Mouse (Mus musculus): ENCODE data around the gene Lkaaear1. TPM values are rescaled to one million over a fixed set of nuclear protein-coding genes. Genes with fewer than 3 reads are reported as not detected.

Lkaaear1 gene
- total RNA-seq, 1 experiment = not detected

GRCm38 (mm10) chr2:181685686-181686085 lies 12.6 kb downstream of the Lkaaear1 start:
- no peak overlapping the region for H3K9ac ChIP-seq (ENCODE audit: insufficient read depth, low read depth, low read length, poor library complexity, severe bottlenecking)
- H3K4me1 ChIP-seq (ENCODE audit: control insufficient read depth in 2 of 2, insufficient read depth in 2 of 2, low read length in 2 of 2, poor library complexity in 1 of 2) = no peaks in the 10 kb centered on the region
- TF ChIP-seq HCFC1 (IDR thresholded peaks at IDR 0.05; ENCODE audit: borderline replicate concordance, insufficient read depth, low read length) (no peak), CHD2 (IDR thresholded peaks at IDR 0.05; ENCODE audit: low read depth, low read length) (no peak), MAFK (IDR thresholded peaks at IDR 0.05; ENCODE audit: insufficient read depth, low read depth, low read length) (no peak), ZC3H11A (IDR thresholded peaks at IDR 0.05; ENCODE audit: borderline replicate concordance, low read depth, low read length) (no peak), ZNF384 (IDR thresholded peaks at IDR 0.05; ENCODE audit: low read depth, low read length) (no peak)
- no peaks in the 10 kb centered on the region for H3K9me3 ChIP-seq (ENCODE audit: control insufficient read depth, insufficient read depth, low read depth, low read length)
- in situ Hi-C loops (cut with MboI; ENCODE audit: low sequenced_read_pairs in 2 of 2, unreplicated experiment in 2 of 2) = no loop called here
- H3K27ac ChIP-seq (ENCODE audit: insufficient read depth, low read depth, low read length, poor library complexity, severe bottlenecking) = no peak overlapping the region
- peaks cover 14% of the 10 kb centered on the region; the same call in 1 of the 2 replicates for H3K36me3 ChIP-seq (ENCODE audit: control insufficient read depth, insufficient read depth, low read length, poor library complexity, severe bottlenecking)
- no peak for DNase-seq (ENCODE audit: low read depth, low spot score)
- no peak overlapping the region for H3K4me3 ChIP-seq (ENCODE audit: insufficient read depth in 1 of 2, low read depth in 1 of 2, low read length in 2 of 2, poor library complexity in 1 of 2, severe bottlenecking in 1 of 2)

GRCm38 (mm10) chr2:181684713-181685112 lies 13.5 kb downstream of the Lkaaear1 start:
- in situ Hi-C loops (cut with MboI; ENCODE audit: low sequenced_read_pairs in 2 of 2, unreplicated experiment in 2 of 2) = no loop called here
- peaks cover 12% of the 10 kb centered on the region; the same call in 1 of the 2 replicates for H3K36me3 ChIP-seq (ENCODE audit: control insufficient read depth, insufficient read depth, low read length, poor library complexity, severe bottlenecking)

GRCm38 (mm10) chr2:181683381-181683780 lies 14.9 kb downstream of the Lkaaear1 start:
- H3K36me3 ChIP-seq (ENCODE audit: control insufficient read depth, insufficient read depth, low read length, poor library complexity, severe bottlenecking) = peaks cover 3% of the 10 kb centered on the region; the same call in 1 of the 2 replicates
- TF ChIP-seq ZC3H11A (IDR thresholded peaks at IDR 0.05; ENCODE audit: borderline replicate concordance, low read depth, low read length) = no peak
- no peak for TF ChIP-seq MAFK (IDR thresholded peaks at IDR 0.05; ENCODE audit: insufficient read depth, low read depth, low read length)
- TF ChIP-seq ZNF384 (IDR thresholded peaks at IDR 0.05; ENCODE audit: low read depth, low read length) = no peak
- TF ChIP-seq HCFC1 (IDR thresholded peaks at IDR 0.05; ENCODE audit: borderline replicate concordance, insufficient read depth, low read length) = no peak
- no peak for TF ChIP-seq CHD2 (IDR thresholded peaks at IDR 0.05; ENCODE audit: low read depth, low read length)
- no peak for DNase-seq (ENCODE audit: low read depth, low spot score)
- no peak overlapping the region for H3K9ac ChIP-seq (ENCODE audit: insufficient read depth, low read depth, low read length, poor library complexity, severe bottlenecking)
- no peaks in the 10 kb centered on the region for H3K9me3 ChIP-seq (ENCODE audit: control insufficient read depth, insufficient read depth, low read depth, low read length)
- no peaks in the 10 kb centered on the region; a peak in 1 of 4 replicates for H3K4me1 ChIP-seq (ENCODE audit: control insufficient read depth in 2 of 2, insufficient read depth in 2 of 2, low read length in 2 of 2, poor library complexity in 1 of 2)
- in situ Hi-C loops (cut with MboI; ENCODE audit: low sequenced_read_pairs in 2 of 2, unreplicated experiment in 2 of 2) = no loop called here
- no peak overlapping the region for H3K27ac ChIP-seq (ENCODE audit: insufficient read depth, low read depth, low read length, poor library complexity, severe bottlenecking)
- H3K4me3 ChIP-seq (ENCODE audit: insufficient read depth in 1 of 2, low read depth in 1 of 2, low read length in 2 of 2, poor library complexity in 1 of 2, severe bottlenecking in 1 of 2) = no peak overlapping the region

More at GRCm38 (mm10) chr2:181684713-181685112, 13.5 kb downstream of the Lkaaear1 start:
- Histone ChIP-seq H3K27ac (ENCODE audit: insufficient read depth, low read depth, low read length, poor library complexity, severe bottlenecking) (no peak overlapping the region), H3K9me3 (ENCODE audit: control insufficient read depth, insufficient read depth, low read depth, low read length) (no peaks in the 10 kb centered on the region), H3K4me1 (ENCODE audit: control insufficient read depth in 2 of 2, insufficient read depth in 2 of 2, low read length in 2 of 2, poor library complexity in 1 of 2) (no peaks in the 10 kb centered on the region), H3K9ac (ENCODE audit: insufficient read depth, low read depth, low read length, poor library complexity, severe bottlenecking) (no peak overlapping the region), H3K4me3 (ENCODE audit: insufficient read depth in 1 of 2, low read depth in 1 of 2, low read length in 2 of 2, poor library complexity in 1 of 2, severe bottlenecking in 1 of 2) (no peak overlapping the region)
- no peak for TF ChIP-seq HCFC1 (IDR thresholded peaks at IDR 0.05; ENCODE audit: borderline replicate concordance, insufficient read depth, low read length)
- no peak for TF ChIP-seq CHD2 (IDR thresholded peaks at IDR 0.05; ENCODE audit: low read depth, low read length)
- TF ChIP-seq ZC3H11A (IDR thresholded peaks at IDR 0.05; ENCODE audit: borderline replicate concordance, low read depth, low read length) = no peak
- no peak for TF ChIP-seq ZNF384 (IDR thresholded peaks at IDR 0.05; ENCODE audit: low read depth, low read length)
- no peak for TF ChIP-seq MAFK (IDR thresholded peaks at IDR 0.05; ENCODE audit: insufficient read depth, low read depth, low read length)
- DNase-seq (ENCODE audit: low read depth, low spot score) = no peak

- H3K4me1 ChIP-seq (ENCODE audit: control insufficient read depth in 2 of 2, insufficient read depth in 2 of 2, low read length in 2 of 2, poor library complexity in 1 of 2) = no peaks in the 10 kb centered on the region; a peak in 1 of 4 replicates
- H3K27ac ChIP-seq (ENCODE audit: insufficient read depth, low read depth, low read length, poor library complexity, severe bottlenecking) = no peak overlapping the region
- peaks cover 3% of the 10 kb centered on the region; the same call in 1 of the 2 replicates for H3K36me3 ChIP-seq (ENCODE audit: control insufficient read depth, insufficient read depth, low read length, poor library complexity, severe bottlenecking)
- H3K4me3 ChIP-seq (ENCODE audit: insufficient read depth in 1 of 2, low read depth in 1 of 2, low read length in 2 of 2, poor library complexity in 1 of 2, severe bottlenecking in 1 of 2) = no peak overlapping the region
- DNase-seq (ENCODE audit: low read depth, low spot score) = no peak
- no peaks in the 10 kb centered on the region for H3K9me3 ChIP-seq (ENCODE audit: control insufficient read depth, insufficient read depth, low read depth, low read length)
- TF ChIP-seq ZC3H11A (IDR thresholded peaks at IDR 0.05; ENCODE audit: borderline replicate concordance, low read depth, low read length) = no peak
- TF ChIP-seq CHD2 (IDR thresholded peaks at IDR 0.05; ENCODE audit: low read depth, low read length) = no peak
- TF ChIP-seq ZNF384 (IDR thresholded peaks at IDR 0.05; ENCODE audit: low read depth, low read length) = no peak
- no peak for TF ChIP-seq HCFC1 (IDR thresholded peaks at IDR 0.05; ENCODE audit: borderline replicate concordance, insufficient read depth, low read length)
- no peak for TF ChIP-seq MAFK (IDR thresholded peaks at IDR 0.05; ENCODE audit: insufficient read depth, low read depth, low read length)
- in situ Hi-C loops (cut with MboI; ENCODE audit: low sequenced_read_pairs in 2 of 2, unreplicated experiment in 2 of 2) = no loop called here
- no peak overlapping the region for H3K9ac ChIP-seq (ENCODE audit: insufficient read depth, low read depth, low read length, poor library complexity, severe bottlenecking)
These were observed 16.3 kb downstream of the Lkaaear1 start for GRCm38 (mm10) chr2:181681978-181682377.

Measured in ES-E14 (cell line).